Mouse (Mus musculus) MN1 (cell line): Measurements from ENCODE around the gene Acot12.

Experiments used
- DNase-seq: peaks from one replicate; pipeline ENCODE4 v3.0.0-alpha.2; 2016; ENCODE audit warnings: low spot score

Acot12 gene

DNA sequence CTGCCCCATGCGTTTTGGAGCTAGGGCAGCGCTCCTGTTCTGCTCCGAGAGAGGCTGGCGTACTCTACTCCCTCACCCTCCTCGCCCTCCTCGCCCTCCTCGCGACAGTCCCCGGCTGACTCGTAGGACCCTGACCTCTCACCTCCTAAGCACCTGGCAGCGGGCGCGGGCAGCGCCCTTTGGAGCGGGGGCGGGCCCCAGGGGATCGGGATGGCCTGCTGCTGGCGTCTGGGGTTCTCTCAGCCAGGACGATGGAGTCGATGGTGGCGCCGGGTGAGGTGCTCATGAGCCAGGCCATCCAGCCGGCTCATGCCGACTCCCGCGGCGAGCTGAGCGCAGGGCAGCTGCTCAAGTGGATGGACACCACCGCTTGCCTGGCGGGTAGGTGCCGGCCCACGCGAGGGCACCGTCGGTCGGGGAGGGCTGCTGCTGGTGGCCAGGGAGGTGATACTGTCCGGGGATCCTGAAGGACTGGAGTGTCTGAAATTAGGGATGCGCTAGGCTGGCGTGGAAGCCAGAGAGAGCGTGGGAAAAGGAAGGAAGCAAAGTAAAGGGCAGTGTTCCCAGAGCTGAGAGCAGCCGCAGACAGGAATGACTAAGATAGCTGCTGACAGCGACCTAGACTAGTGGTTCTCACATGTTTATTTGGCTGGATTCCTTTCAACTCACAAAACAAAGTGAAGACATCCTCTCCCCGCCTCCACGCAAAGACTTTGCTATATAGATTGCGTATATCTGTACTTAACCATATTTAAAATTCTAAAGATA is at the start of gene Acot12:
Gene Acot12, plus strand, starts transcription at position 233 of the 768 bp plus-strand sequence.
- no peak for DNase-seq

DNA sequence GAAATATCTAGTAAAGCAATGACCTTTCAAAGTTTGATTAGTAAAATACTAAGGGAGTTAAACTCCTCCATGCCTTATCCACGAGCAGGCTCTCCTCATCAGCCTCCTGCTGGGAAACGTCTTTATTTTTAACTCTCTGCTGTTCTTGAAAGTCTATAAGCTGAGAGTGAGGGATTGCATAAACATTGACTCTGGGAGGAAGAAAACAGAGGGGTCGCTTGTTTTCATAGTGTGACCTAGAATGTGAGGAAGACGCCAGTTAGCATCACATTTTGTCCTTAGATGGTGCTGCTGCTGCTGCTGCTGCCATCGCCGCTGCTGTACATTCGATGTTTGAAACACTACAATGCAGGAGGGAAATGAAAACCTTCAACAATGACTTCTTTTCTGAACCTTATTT is 47.7 kb upstream of the Acot12 start:
- DNase-seq, result no peak

DNA sequence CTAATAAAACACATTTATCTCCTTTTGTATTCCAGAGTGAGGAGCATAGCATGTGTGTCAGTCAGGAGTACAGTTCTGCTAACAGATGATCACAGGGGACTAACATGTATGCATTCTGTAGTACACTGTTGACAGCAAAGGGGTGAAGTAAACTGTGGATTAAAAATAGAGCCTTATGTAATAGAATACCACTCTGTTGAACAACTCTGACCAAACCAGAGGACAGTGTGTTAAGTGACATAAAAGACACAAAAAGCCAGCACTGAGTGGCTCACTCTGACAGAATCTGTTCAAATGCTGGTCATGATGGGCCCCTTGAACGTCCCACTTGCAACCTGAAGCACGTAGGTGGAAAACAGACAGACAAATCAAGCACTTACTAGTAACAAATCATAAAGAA is 45.9 kb upstream of the Acot12 start:
- DNase-seq, result no peak

DNA sequence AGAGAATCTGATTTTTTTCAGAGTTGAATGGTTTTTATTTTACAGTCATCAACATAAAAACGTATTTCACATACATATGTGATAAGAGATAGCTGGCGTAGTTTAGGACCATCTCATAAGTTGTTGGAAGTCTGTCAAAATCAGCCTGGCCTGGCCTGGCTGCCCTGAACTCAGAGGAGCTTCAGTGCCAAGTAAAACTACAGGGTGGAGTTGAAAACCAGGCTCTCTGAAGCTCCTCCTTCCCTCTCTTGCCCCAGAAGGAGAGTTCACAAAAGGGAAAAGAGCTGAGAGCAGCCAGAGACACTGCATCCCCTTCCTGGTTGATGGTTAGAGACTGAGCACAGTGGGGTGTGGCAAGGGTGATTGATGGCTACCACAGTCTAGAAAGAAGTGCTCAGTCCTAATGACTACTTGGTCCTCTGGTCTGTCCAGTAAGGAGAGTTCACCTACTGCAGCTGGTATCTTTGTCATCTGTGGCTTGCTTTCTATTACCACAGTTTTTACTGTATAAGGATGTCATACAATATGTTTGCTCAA is 45.1 kb upstream of the Acot12 start:
- no peak for DNase-seq

DNA sequence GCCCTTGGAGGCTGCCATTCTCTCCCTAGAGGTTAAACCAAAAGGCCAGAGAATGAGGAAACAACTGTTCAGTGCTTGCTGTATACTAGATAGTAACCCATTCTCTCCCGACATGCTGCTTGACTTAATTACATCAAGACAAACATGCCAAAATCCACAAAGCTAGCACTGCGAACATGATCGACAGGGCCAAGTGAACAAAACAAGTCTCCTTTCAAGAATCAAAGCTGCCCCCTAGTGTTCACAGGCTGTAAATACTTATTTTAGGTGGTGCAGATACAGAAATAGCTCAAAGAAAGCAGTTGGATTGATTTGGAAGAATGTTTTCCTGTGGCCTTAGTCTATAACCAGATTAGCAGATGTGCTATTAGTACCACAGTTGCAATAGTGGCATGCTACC is 44.3 kb upstream of the Acot12 start:
- peak; percentile 35 for DNase-seq

DNA sequence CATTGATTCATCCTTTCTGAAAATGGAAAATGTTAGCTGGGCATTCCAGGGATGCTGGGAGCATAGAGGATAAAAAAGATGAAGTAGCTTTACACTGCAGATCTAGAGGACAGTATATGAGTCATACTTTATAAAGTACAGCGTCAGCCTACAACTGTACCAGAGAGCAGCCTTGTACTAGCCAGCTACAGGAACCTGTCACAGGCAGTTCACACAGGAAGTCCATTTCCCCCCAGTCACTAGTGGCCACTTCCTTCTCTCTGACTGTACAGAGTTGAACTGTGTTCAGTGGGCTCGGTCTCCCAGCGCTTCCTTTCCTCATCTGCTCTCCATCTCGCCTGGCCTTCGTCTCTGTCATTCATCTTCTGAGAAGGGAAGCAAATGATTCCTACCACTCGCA is 39.0 kb upstream of the Acot12 start:
- no peak for DNase-seq

DNA sequence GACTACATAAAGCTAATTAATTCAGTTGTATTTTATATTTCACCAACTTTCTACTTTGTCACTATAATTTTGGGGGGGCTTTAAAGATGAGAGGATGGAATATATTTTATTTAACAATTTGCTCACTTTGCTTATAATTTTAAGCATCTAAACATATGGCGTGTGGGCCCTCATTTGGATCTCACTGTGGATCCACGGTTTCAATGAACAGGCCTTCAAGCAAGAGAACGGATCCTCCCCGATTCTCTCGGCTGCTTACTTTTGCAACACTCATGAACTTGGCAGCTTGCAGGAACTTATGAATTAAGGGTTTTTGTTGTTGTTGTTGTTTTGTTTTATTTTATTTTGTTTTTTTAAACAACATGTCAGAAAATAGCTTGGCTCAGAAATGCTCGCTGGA is 21.8 kb upstream of the Acot12 start:
- no peak for DNase-seq

DNA sequence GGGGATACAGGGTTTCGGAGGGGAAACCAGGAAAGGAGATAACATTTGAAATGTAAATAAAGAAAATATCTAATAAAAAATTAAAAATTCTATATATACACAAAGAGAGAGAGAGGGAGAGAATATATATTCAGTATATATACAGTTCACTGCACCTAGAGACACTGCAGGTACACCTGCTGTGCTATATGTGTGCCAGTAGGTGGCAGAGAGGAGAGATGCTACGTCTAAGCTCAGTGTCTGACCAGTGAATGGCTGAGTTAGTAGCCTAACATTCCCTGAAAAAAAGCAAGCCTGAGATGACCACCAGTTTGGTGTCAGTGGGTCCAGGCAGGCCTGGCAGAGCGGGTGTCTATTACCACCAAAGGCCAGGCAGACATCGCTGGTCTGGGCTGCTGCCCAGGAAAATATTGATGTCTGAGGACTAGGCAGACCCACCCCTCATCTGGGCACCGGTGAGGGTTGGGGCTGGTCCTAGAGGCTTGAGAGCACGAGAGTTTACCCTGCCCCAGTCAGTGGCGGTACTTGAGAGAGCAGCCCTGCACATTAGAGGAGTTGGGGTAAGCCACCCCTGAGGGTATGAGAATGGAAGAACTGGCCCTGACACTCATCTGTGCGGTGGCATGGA is 18.1 kb upstream of the Acot12 start:
- no peak for DNase-seq

DNA sequence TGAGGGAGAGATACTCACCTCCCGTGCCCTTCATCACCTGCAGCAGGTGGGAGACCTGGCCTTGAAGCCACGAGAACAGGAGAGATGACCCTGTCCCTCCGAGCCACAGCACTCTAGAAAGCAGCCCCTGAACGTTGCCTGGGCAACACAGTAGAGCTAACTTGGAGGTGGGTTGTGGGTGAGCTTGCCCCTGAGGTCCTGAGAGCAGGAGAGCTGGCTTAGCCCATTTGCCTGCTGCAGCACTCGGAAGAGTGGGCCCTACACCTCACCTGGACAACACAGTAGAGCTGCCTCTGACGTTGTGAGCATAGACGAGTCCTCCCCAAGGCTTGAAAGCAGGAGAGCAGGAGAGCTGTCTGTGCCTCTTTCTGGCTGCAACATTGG is 17.6 kb upstream of the Acot12 start:
- DNase-seq, result no peak

DNA sequence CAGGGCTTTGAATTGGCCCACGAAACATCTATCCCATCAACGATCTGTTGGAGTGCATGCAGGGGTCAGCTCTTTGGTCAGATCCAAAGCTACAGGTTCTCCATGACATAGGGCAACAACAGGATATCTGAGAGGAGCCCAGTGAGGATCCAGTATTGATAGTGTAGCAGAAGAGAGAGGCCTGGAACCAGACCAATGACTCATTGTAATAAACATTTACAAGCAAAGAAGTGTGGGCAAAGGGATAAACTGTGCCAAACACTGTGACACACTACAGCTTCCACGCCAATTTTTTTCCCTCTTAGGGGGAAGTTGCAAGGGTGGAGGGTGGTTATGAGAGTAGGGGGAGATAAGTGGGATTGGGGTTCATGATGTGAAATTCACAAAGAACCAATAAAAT is 17.1 kb upstream of the Acot12 start:
- DNase-seq, result no peak

DNA sequence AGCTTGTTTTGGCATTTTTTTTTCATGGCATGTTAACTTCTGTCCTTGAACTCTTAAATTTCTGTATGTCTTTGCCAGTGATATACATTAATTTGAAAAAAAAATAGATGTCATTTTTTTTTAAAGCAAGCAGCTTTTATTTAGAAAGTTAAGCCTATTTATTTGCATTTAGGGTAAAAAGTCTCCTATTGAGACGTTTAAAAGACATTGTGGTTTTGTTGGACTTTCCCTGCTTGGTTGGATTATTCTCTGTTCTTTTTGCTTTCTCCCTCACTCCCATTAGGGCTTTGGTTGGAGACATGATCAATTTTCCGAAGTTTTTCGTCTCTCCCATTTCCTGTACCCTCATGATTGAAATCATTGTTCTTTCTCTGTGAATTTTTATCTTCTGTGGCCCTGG is 16.2 kb upstream of the Acot12 start:
- no peak for DNase-seq

DNA sequence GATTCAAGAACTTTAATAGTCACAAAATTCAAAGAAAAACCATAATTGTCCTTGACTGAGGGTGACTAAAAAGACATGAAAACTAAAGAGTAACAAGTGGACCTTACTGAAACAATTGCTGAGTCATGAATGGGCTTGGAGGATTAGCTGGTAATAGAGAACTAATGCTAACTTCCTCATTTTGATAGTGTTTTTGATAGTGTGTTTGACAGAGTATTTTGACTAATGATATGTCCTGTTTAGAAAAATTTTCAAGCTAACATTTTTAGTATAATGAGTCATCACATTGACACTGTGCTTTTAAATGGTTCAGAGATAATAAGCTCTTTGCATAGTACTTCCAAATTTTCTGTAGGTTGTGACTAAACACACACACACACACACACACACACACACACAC is 13.4 kb upstream of the Acot12 start:
- no peak for DNase-seq

DNA sequence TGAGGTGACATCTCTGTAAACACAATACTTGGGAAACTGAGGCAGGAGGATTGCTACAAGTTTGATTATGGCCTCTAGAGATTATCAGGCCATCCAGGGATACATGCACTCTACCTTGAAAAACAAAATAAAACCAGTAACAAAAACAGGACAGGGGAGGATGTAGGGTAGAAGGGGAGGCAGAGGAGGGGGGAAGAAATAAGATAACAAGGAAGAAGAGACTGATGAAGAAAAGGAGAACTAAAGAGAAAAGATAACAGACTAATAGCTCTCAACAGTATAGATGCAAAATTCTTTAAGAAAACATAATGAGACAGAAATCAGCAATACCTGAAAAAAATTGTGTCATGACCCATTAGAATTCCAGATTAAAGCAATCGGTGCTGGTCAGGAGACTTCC is 4.1 kb upstream of the Acot12 start:
- DNase-seq, result no peak

DNA sequence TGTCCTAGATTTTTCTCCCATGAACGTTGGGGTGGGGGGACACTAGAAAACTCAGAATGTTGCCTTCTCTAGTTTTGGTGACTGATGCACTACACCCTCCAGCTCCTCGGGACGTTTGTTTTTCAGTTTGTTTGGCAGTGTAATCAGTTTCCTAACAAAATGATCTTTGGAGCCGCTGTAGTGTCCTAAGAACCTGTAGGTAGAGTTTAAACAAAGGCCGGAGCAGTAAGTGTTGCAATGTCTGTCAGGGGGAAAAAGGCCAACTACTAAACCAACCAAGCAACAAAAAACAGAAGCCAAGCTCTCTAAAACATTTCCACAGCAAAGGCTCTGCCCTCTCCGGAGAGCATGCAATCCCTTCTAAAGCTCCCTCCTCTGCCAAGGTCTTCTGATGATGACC is 461 bp upstream of the Acot12 start:
- DNase-seq, result no peak

DNA sequence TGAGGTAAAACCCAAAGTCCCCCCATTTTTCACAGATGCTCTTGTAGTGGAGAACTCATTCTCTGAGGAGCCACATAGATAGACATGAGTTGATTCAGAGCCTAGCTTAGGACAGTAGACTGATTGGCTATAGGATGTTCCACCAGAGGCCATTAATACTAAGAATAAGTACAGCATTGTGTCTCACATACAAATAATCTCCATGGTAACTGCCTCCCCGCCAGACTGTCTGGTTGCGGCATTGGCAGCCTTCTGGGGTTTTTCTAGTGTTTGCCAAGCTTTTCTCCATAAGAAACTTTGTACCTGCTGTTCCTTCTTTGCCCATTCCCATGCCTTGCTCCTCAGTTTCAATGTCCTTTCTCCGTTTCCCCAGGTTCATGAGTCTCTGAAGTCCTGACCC is 1.9 kb downstream of the Acot12 start:
- no peak for DNase-seq

DNA sequence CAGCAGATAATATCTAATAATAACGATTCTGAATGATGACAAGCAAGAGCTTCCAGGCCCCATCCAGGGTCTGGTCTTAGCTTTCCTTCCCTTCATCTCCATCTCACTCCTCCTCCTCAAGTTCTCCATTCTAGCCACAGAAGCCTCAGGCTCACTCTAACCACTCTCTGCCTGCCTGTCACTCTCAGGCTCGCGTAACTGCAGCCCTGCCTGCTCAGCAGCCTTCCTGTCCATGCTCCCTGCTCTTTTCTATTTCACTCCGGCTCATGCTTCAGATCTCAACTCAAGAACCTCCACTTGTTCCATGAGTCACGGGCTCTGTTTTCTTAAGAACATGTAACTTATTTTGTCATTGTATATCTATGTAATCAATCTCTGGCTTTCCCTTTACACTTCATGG is 5.2 kb downstream of the Acot12 start:
- DNase-seq, result no peak

DNA sequence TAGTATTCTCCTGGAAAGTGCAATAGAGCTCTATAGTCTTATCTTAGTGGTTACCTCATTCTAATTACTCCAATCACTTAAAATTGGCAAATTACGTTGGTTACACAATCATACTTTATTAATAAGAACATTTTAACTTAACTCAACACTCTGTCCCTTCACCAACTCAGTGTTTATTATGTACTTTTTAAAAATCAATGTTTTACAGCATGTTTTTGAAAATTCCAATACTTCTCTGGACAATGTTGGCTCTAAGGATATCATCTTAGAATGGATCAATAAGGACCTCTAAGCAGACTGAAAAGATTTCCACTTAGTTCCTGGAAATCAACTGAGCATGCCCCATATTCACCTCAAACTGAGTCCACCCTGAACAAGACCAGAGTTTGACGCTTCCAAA is 7.1 kb downstream of the Acot12 start:
- no peak for DNase-seq

DNA sequence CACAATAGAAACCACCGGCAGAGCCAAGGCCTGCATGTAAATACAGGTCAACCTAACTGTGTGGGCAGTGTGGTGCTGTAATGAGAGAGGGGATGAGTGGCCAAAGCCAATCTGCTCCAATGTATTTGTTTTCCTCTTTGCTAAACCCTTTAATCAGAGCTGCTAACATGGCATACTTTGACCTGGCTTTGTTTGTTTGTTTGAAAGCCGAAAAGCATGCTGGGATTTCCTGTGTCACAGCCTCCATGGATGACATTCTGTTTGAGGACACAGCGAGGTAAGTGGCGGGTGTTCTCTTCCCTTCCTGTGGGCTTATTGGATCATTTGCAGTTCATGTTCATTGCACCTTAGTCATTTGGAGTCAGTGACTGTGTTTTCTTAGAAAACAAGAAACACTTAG is 8.7 kb downstream of the Acot12 start:
- no peak for DNase-seq

DNA sequence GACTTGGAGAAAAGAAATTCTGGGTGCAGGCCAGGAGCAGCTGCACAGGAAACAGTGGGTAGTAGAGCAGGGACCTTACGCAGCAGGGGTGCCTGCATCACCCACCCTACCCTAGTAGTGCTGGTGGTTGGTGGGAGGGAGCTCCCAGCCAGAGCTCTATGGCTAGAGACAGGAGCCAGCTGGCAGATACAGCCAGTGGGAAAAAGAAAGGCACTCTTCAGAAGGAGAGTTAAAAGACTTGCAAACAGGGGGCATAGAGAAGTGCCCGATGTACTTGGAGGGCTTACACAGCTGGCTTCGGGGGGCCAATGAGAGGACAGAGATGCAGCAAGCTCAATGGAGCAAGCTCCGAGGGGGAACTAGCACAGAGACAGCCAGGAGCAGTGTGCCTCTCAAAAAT is 12.4 kb downstream of the Acot12 start:
- no peak for DNase-seq

DNA sequence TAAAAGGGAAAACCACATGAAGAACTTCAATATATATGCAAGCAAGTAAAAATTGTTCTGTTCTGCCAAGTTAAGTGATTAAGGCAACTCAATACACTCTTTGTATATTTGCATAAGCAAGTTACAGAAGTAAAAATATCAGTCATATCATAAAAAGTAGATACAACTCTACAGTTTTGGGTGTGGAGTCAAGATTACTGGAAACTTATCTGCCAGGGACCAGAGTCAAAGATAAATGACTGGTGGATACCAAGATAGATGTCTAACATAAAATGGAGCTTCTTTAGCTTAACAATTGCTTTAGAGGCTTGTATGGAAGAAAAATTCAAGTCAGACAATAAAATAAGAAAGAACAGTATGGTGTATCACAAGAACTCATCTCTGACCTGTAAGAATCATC is 13.4 kb downstream of the Acot12 start:
- no peak for DNase-seq

DNA sequence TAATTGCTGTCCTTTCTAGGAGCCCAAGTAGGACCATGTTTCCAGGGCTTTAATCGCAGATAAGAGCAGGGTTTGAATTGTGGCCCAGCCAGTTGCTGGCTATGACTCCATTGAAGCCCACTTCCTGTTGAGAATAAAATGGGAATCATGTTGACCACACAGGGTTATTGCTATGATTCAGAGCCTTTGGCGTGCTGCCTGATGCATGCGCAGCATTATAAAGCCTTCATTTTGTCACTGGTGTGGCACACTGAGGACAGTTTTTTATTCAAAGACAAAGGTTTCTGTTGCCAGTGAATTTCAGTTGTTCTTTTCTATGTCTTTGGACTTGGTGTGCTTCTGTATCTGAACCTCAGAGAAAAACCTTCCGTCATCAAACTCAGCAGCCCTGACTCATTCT is 14.9 kb downstream of the Acot12 start:
- peak; percentile 21 for DNase-seq

DNA sequence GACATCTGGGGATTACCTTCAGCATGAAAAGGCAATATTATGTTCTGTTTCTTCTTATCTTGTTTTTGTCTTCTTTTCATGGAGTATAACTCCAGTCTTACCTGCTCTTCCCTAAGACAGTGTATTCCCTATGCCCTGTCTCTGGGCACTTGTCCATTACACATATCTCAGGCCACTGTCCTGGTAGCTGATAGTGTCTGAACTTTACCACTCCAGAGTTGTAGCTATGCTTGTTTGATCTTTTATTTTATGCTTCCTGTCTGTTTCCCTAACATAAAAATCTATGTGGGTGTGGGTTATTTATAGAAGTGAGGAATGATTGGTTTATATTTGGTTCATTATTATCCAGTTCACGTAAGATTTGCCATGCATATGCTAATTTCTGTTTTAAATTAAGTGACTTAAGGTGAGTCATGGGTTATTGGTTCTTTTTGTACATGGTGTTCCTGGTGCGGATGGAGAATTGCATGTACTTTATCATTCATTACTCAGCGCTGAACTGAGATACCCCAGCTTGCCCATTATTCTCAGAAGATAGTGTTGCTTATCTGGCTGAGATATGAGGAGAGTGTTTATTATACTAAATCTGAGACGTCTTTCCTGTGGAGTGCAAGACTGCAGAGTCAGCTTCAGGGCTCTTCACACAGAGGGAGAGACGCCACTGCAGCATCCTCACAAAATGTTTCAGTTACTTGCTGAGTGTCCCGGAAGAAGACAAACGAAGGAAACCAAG is 17.2 kb downstream of the Acot12 start:
- DNase-seq, result no peak

DNA sequence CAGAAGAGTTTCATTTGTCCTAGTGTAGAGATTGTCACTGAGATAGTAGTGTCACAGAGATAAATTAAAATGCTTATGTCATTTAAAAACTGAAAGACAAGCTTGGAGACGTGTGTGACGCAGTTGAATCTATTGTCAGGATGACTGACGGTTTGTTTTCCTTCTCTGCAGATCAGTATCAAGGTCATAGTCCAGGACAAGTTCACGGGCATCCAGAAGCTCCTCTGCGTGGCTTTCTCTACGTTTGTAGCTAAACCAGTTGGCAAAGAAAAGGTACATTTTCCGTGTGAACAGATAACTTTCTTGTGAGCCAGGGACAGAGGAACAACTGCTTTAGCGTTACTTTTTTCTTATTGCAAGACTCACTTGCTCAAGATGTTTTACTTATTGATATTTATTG is 18.5 kb downstream of the Acot12 start:
- no peak for DNase-seq
